8 mouse cellular contexts compared by ENCODE assay signal in the genomic region with DNA sequence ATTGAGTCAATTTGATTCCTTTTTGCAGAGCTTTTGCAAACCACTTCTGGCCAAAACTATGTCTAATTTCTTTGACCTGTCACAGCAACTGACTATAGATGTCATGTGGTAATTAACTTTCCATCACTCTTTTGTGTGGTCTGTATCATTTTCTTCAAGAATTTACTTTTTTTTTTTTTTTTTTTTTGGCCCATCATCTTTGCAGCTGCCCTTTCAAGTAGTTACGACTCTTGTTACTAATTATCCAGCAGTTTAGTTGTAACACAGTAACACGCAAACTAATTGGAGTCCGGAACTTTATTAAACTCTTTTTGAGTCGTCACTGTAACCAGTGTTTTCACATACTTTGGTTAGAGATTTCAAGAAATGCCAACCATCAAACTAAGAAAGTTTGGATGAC. TPM values are rescaled to one million over a fixed set of nuclear protein-coding genes. Genes with fewer than 3 reads are reported as not detected.
DNase-seq lines count a peak whose midpoint lies in the region; ATAC-seq and TF ChIP-seq lines count a peak whose summit lies in the region.

No protein-coding gene starts in this region.

- no peak for TF ChIP-seq CTCF in C2C12 (IDR thresholded peaks at IDR 0.05; ENCODE audit: control insufficient read depth, insufficient read depth, insufficient read length)
- TF ChIP-seq CTCF in liver, embryonic 14.5 days (IDR thresholded peaks at IDR 0.05; ENCODE audit: low read depth) = no peak

- DNase-seq in heart, embryonic 10.5 days (ENCODE audit: low spot score) = no peak
- DNase-seq in heart, postnatal 4 days = no peak
- no peak for DNase-seq in liver, embryonic 14.5 days (ENCODE audit: low read depth in 3 of 3, low spot score in 3 of 3)
- DNase-seq in left cerebral cortex, postnatal 10 days (ENCODE audit: extremely low spot score in 1 of 2, low spot score in 2 of 2) = no peak
- no peak for DNase-seq in thymus, postnatal 10 days (ENCODE audit: low spot score in 2 of 2)

- peaks cover 31% of the 10 kb centered on the region for H3K79me3 ChIP-seq in C2C12 (ENCODE audit: low read depth)

- H3K9ac ChIP-seq in forebrain, embryonic 13.5 days = peak overlapping the region; percentile 85; the same call in 1 of the 2 replicates
- H3K9ac ChIP-seq in liver, embryonic 14.5 days (replicated peaks) = peak overlapping the region; percentile 95

- H3K27me3 ChIP-seq in heart, embryonic 10.5 days (ENCODE audit: insufficient read depth, poor library complexity, severe bottlenecking) = no peaks in the 10 kb centered on the region
- H3K27me3 ChIP-seq in C2C12 (ENCODE audit: control insufficient read depth, insufficient read depth, insufficient read length) = no peaks in the 10 kb centered on the region
- H3K27me3 ChIP-seq in forebrain, embryonic 13.5 days = no peaks in the 10 kb centered on the region
- no peaks in the 10 kb centered on the region; the same call in none of the 2 replicates for H3K27me3 ChIP-seq in liver, embryonic 14.5 days (ENCODE audit: control insufficient read depth, insufficient read depth, low read length)

- H3K4me3 ChIP-seq in heart, embryonic 10.5 days = peak overlapping the region; percentile 91
- peak overlapping the region; percentile 89 for H3K4me3 ChIP-seq in C2C12 (ENCODE audit: insufficient read depth, poor library complexity, severe bottlenecking)
- H3K4me3 ChIP-seq in forebrain, embryonic 13.5 days = peak overlapping the region; percentile 88
- H3K4me3 ChIP-seq in liver, embryonic 14.5 days (ENCODE audit: insufficient read depth in 1 of 2, low read depth in 2 of 2, low read length in 2 of 2) = peak overlapping the region; percentile 69 to 92

- H3ac ChIP-seq in C2C12 (ENCODE audit: control insufficient read depth, insufficient read length, low read depth) = peak overlapping the region; percentile 81

- intact Hi-C loops in left cerebral cortex, postnatal 10 days (cut with DNase I) = loop anchor here (5.0 kb wide), 2 partner anchors 172 to 277 kb away; no protein-coding TSS in a partner anchor

- H3K4me2 ChIP-seq in forebrain, embryonic 13.5 days = peak overlapping the region; percentile 74
- peak overlapping the region; percentile 94 for H3K4me2 ChIP-seq in liver, embryonic 14.5 days (ENCODE audit: low read depth)

- 27% methylated on average over 4 of the region's 4 CpGs for whole genome bisulfite sequencing in heart, embryonic 10.5 days
- 5% methylated on average over 4 of the region's 4 CpGs for WGBS in forebrain, embryonic 13.5 days
- 19% methylated on average over 4 of the region's 4 CpGs for WGBS in liver, embryonic 14.5 days (ENCODE audit: insufficient replicate concordance)

- TF ChIP-seq EP300 in liver, embryonic 14.5 days (IDR thresholded peaks at IDR 0.05; ENCODE audit: low read depth) = no peak

- H3K4me1 ChIP-seq in heart, embryonic 10.5 days = peaks cover 3% of the 10 kb centered on the region; the same call in 1 of the 2 replicates
- peaks cover 37% of the 10 kb centered on the region for H3K4me1 ChIP-seq in forebrain, embryonic 13.5 days
- H3K4me1 ChIP-seq in liver, embryonic 14.5 days (replicated peaks; ENCODE audit: control insufficient read depth in 2 of 2, insufficient read depth in 2 of 2, low read length in 1 of 2) = peaks cover 0 to 6% of the 10 kb centered on the region in 2 experiments; a peak in 3 of 4 replicates

- no peaks in the 10 kb centered on the region for H3K9me3 ChIP-seq in heart, embryonic 10.5 days
- no peaks in the 10 kb centered on the region for H3K9me3 ChIP-seq in forebrain, embryonic 13.5 days (replicated peaks)
- no peaks in the 10 kb centered on the region for H3K9me3 ChIP-seq in liver, embryonic 14.5 days (ENCODE audit: control insufficient read depth, low read length)

- no peak for ATAC-seq in forebrain, embryonic 13.5 days
- ATAC-seq in liver, embryonic 14.5 days (ENCODE audit: insufficient read depth) = no peak
- no peak for ATAC-seq in cerebellum, adult (ENCODE audit: insufficient number of reproducible peaks, low FRiP score, low TSS enrichment)

- H3K79me2 ChIP-seq in C2C12 (ENCODE audit: control insufficient read depth, insufficient read depth) = peaks cover 35% of the 10 kb centered on the region

- H3K36me3 ChIP-seq in heart, embryonic 10.5 days = no peaks in the 10 kb centered on the region
- H3K36me3 ChIP-seq in C2C12 (ENCODE audit: control insufficient read depth, insufficient read depth) = no peaks in the 10 kb centered on the region
- H3K36me3 ChIP-seq in forebrain, embryonic 13.5 days (ENCODE audit: poor library complexity, severe bottlenecking) = no peaks in the 10 kb centered on the region
- H3K36me3 ChIP-seq in liver, embryonic 14.5 days (replicated peaks; ENCODE audit: control insufficient read depth, insufficient read depth, low read depth) = no peaks in the 10 kb centered on the region

- H3K27ac ChIP-seq in heart, embryonic 10.5 days = peak overlapping the region; percentile 100; the same call in 1 of the 2 replicates
- H3K27ac ChIP-seq in forebrain, embryonic 13.5 days = peak overlapping the region; percentile 100
- no peak overlapping the region for H3K27ac ChIP-seq in liver, embryonic 14.5 days

TF ChIP-seq in C2C12, 6 proteins besides CTCF, POLR2A, EP300 and RAD21:
- TF ChIP-seq MYOG (IDR thresholded peaks at IDR 0.05; ENCODE audit: control insufficient read depth, extremely low read depth, insufficient read length) (no peak), MYOD1 (IDR thresholded peaks at IDR 0.05; ENCODE audit: control insufficient read depth, insufficient read length, low read depth) (no peak), MAX (IDR thresholded peaks at IDR 0.05) (no peak), USF1 (IDR thresholded peaks at IDR 0.05; ENCODE audit: low read depth) (no peak), CEBPB (IDR thresholded peaks at IDR 0.05; ENCODE audit: low read depth) (no peak), FOSL1 (IDR thresholded peaks at IDR 0.05; ENCODE audit: insufficient read depth, low read length, poor library complexity, severe bottlenecking) (no peak)

RNA-seq across cellular contexts. Expression of a gene that starts 0.8 kb away (rescaled TPM):
- 4.8 and 5.4 TPM in 2 replicates for polyA plus RNA-seq in heart, embryonic 10.5 days (2016; fragmentation: Nextera tagmentation; extraction: Ambion mirVana)
- 10 to 100 TPM; 23.6 to 24.6 TPM for total RNA-seq in heart, postnatal 4 days (2021)
- polyA plus RNA-seq in C2C12 (2012; fragmentation: generic; extraction: Trizol) = 5.3 TPM
- 14.4 and 14.7 TPM in 2 replicates for polyA plus RNA-seq in forebrain, embryonic 13.5 days (2015; fragmentation: Nextera tagmentation; extraction: Ambion mirVana)
- polyA plus RNA-seq in liver, embryonic 14.5 days (2012; rRNA removed) = 3.5 and 4.2 TPM in 2 replicates
- 1.9 and 3.2 TPM in 2 replicates for polyA plus RNA-seq in liver, embryonic 14.5 days (2014; fragmentation: Nextera tagmentation; extraction: Ambion mirVana)
- total RNA-seq in left cerebral cortex, postnatal 10 days (2021) = 10 to 100 TPM; 52.6 to 53.8 TPM
